Mouse (Mus musculus) hindlimb bud, embryonic 11.5 days (tissue): ENCODE measurements around the gene Tab3.

Source experiments
- DNase-seq: peaks from one replicate; pipeline ENCODE4 v3.0.0-alpha.2; 2012; ENCODE audit warnings: low read depth, low spot score; ENCODE audit errors: extremely low spot score

Tab3 gene

DNA sequence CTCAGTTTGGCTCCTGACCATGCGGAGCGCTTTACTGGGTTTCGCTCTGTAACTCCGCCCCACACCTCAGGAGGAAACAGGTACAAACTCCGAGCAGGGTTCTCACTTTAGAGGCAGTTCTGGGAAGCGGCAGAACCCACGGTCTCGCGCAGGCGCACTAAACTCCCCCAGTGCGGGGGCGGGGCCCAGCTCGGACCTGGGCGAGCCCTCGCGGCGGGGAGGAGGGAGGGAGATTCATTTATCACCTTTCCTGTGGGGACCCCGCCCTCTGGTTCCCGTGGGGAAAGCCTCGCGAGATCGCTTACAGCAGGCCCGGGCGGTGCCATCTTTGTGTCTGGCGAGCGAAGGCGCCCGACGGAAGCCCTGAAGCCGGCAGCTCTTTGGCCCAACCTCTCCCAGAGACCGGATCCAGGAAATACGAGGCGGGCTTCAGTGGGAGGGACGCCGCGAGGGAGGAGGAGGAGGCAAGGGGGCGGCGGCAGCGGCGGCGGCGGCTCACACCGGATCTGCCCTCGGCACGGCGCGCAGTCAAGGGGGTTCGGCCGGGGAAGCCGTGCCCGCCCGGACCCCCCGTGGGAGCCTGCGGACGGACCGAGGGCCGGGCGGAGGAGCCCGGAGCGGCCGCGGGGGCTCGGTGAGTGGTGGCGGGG, at the start of gene Tab3:
TSS of gene Tab3 (plus strand) at position 491 of the 650 bp plus-strand sequence.
- peak; percentile 62 for DNase-seq

DNA sequence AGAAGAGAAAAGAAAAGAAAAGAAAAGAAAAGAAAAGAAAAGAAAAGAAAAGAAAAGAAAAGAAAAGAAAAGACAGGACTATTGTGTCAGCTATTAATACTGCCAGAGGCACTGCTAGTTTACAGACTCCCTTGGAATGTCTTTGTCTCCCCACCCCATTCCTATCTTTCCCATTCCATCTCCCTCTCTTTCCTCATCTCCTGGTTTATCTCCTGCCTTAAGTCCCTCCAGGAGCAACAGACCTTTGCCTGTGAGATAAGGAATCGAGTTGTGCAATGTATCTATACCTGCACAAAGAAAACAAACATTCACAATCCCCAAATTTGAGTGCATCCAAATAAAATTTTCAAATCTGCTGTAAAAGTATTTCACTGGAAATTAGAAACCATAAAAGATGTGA, 48.3 kb upstream of the Tab3 start:
- DNase-seq, result no peak

DNA sequence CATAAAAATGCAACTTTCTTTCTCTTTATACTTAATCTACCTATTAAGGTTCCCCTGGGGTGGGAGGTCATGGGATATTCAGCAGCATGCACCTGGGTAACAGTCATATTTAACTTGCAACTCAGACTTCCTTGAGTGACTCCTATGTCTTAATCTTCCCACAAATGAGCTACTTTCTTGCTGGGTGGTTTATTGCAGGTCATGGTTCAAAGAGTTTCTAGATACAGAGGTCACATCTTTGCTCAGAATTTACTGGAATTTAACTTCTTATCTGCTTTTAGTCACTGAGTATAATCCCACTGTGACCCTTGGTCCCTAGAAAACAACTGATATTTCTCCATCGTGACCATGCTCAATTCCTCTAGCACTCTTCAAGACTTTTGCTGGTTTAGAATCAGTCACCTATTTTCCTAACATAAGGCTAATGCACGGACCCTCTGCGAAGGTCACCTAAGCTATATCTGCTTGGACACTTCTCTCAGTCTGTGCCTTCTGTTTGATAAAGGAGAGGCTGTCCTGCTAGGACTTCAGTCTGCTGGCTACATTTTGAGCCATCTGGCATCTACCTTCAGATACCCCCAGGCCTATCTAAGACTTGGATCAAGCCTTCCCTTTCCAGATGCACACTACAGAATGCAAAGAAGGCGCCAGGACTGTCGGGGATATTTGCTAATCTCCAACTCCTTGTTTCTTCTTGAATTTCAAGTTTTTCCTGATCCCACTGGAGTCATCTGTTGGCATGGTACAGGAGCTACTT, 47.4 kb upstream of the Tab3 start:
- no peak for DNase-seq

DNA sequence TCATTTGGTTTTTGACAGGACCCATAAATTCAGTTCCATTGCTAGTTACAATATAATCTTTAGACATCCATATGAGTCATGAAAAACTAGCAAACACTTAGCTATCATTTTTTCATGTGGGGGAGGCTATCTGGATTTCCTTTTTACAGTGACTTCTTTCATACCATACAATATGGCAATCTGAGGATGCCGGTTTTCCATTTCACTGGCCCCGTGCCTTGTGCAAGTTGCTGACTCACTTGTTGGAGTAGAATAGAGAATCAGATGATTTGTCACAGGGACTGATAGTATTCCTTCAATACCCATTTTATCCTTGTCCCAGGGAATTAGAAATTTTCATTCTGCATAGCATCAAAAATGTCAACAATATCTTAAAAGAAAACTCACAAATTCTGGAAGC, 14.9 kb upstream of the Tab3 start:
- DNase-seq, result no peak

DNA sequence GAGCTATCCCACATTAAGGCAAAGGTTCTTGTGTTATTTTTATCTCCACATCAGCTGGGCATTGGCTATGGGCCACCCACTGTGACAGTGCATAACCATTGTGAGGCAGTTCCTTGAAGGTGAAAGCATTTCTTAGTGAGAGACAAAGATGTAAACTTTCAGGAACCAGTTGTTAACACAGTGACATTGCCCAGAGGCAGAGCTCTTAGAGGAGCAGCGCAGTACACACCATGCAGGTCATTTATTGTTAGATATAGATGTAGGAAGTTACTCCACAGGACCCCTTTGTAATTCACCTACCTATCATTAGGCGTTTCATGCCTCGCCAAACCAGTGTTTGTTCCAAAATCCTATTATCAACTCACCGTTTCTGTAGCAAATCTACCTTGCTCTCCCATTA, 7.6 kb upstream of the Tab3 start:
- DNase-seq, result no peak

DNA sequence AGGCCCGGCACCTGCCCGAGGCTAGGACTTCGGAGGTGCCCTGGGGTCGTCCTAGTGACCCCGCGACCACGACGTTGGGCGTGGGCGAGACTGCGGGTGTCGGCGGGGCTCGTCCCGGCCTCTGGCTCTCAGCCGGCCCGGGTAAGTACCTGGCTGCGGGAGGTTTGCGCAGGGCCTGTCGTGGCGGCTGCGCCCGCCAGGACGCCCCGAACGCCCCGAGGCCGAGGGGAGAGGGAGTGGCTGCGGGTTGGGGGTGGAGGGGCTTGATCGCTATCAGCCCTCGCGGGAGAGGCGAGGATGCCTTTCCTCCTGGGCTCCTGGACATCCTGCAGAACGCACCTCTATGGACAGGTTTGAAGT, 340 bp downstream of the Tab3 start:
- DNase-seq, result no peak

DNA sequence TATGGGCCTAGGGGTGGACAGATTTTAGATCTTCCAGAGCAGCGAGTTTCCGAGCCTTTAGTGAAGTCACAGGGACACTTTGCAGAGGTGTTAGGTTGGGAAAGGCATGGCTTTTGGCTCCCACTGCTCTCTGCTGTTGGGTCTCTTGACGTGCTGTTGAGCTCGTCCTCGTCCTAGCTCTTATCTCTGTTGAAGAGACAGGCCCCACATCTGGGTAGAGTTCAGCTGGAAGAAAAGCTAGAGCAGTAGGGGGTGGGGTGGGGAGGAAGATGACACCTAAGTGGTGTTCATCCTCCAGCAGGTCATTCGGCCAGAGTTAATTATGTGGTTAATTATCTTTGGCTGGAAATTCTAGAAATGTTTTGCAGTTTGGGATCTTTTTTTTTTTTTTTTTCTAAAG, 2.5 kb downstream of the Tab3 start:
- DNase-seq, result no peak

DNA sequence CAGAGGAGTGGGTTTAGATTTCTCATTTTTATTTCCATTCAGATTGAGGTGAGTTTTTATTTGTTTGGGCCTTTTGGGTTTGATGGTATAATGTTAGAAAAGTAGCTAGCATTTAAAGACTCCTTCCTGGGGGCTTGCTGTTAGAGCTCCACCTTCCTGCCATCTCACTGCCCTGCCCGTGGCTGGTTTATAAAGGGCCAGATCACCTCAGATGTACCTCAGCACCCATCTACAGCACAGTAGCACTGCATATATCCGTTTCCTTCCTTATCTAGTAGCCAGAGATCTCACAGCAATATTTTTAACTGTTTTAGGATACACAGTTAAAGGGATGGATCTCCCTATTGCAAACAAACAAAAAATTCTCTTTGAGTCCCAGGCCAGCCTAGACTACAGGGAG, 6.9 kb downstream of the Tab3 start:
- DNase-seq, result no peak

DNA sequence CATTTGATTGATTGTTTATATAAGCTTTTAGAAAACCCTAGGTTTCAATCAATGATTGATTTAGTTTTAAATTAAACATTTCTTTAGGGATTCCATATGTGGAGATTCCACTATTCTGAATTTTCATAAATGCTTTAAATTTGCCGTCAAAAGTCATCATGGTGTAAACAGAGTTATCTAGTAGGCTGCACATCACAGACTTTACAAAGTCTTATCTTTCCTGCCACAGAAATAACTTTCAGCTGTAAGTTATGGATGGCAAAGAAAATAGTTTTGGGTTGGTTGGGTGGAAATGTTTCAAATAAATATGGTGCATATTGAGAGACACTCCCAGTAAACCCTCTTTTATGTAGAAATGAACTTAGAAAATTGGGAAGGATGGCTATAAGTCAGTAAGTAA, 8.7 kb downstream of the Tab3 start:
- no peak for DNase-seq

DNA sequence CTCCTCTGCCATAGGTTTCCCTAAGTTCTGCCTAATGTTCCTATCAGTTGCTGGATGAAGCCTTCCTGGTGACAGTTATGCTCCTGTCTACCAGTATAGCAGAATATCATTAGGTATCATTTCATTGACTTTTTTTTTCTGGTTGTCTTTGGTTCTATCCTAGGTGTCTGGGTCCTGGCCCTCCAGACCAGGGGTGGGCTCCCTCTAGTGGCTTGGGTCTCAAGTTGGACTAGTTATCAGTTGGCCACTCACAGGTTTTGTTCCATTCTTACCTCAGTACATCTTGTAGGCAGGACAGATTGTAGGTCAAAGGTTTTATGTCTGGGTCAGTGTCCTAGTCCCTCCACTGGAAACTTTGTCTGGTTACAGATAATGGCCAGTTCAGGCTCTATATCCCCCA, 11.8 kb downstream of the Tab3 start:
- no peak for DNase-seq

DNA sequence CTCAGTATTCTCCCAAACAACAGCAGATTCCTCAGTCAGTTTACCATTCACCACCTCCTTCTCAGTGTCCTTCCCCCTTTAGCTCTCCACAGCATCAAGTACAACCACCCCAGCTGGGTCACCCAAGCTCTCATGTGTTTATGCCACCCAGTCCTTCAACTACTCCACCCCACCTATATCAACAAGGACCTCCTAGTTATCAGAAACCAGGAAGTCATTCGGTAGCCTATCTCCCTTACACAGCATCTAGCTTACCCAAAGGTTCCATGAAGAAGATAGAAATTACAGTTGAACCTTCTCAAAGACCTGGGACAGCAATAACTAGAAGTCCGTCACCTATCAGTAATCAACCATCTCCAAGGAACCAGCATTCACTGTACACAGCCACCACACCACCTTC, 40.9 kb downstream of the Tab3 start:
- DNase-seq, result no peak

DNA sequence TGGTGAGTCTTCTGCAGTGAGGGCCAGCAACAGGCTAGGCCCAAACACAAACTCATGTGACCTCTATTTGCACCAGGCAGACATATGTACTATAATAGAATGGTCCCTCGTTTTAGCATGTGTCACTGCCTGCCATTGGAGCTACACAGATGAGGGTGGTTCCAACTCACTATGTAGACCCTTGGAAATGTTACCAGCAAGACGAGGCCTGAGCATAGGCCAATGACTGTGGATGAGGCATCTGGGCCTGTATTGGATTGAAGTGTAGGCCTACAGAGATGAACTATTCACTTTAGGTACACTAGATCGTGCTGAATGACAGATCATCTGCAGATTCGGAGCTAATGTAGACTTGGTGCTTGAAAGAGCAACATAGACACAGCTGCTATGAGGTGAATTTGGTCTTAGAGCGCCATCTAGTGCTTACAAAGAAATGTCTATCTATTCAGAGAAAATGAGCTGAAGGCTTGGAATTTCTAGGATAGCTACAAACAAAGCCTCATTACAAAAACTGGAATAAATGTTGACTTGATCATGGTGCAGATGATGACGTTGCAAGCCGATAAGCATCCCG, 72.5 kb downstream of the Tab3 start:
- DNase-seq, result peak; percentile 28

DNA sequence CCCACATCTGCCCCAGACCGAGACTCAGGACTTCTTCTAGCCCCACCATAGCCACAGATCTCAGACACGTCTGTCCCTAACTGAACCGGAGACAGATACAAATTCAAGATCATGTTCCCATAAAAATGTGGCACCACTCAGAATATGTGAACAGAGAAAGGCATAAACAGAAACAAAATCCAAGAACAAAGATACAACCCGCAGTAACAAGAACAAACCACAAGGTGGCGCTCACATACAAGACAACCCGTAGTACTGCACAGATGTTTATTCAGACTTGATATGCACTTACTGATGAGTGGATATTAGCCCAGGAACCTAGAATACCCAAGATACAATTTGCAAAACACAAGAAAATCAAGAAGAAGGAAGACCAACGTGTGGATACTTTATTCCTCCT, 103.0 kb downstream of the Tab3 start:
- DNase-seq, result peak; percentile 16

DNA sequence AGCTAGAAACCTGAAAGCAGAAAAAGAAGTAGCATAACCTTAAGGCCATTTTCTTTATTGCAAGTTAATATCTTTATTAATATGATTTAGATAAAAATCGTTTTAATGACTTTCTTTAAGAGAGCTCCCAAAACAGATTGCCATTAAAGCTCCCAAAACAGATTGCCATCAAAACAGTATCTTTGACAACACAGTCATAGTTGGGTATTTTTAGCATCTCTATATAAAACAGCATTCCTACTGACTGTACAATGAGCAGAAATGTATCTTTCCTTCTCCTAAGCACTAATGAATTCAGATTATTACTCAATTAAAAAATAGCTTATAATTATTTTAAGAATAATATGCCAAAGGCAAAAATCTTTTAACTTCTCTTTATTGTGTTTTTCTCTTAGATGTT, 108.3 kb downstream of the Tab3 start:
- DNase-seq, result no peak

DNA sequence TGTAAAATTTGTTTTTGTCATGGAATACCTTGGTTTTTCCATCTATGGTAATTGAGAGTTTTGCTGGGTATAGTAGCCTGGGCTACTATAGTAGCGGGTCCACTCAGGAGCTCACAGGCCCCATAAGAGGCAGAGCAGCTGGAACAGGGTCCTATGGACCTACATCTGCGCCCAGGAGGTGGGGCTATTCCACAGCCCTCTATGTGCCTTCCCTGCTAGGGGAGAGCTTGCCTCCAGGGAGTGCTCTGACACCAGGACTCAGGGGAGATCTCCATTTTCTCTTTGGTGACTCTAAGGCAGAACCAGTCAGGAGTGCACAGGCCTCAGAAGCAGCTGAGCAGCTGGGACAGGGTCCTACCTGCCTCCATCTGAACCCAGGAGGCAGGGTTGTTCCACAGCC, 109.9 kb downstream of the Tab3 start:
- DNase-seq, result no peak
